Mouse (Mus musculus) cerebellum, adult 2 months (tissue): ENCODE data around the gene Pttg1ip. TPM values are rescaled to one million over a fixed set of nuclear protein-coding genes. Genes with fewer than 3 reads are reported as not detected.

Source experiments
- DNase-seq, 2 experiments: peaks; one replicate each; pipeline ENCODE4 v3.0.0; 2021
- H3K27ac ChIP-seq: fragments of 200-500 bp; 2 replicates; pipeline ENCODE4 v1.5.1; 2012; ENCODE audit warnings: low read length, control low read depth, inconsistent platforms; ENCODE audit not compliant: insufficient read depth
- H3K27me3 ChIP-seq: fragments of 200-500 bp; 2 replicates; pipeline ENCODE4 v1.6.1; 2012; ENCODE audit warnings: inconsistent platforms, mild to moderate bottlenecking, low read length, moderate library complexity; ENCODE audit not compliant: control insufficient read depth, insufficient read depth
- H3K4me1 ChIP-seq: fragments of 200-500 bp; 2 replicates; pipeline ENCODE4 v1.6.1; 2011; ENCODE audit warnings: low read length; ENCODE audit not compliant: control insufficient read depth, insufficient read depth
- H3K4me3 ChIP-seq: fragments of 200-500 bp; replicated peaks from 2 replicates; pipeline ENCODE3; 2011; ENCODE audit warnings: mild to moderate bottlenecking, low read depth, low read length, control low read depth; ENCODE audit not compliant: insufficient read depth
- CTCF ChIP-seq: fragments of 200-500 bp; IDR thresholded peaks from 2 replicates; pipeline ENCODE4 v1.5.1; 2011; ENCODE audit warnings: low read depth, mild to moderate bottlenecking, control low read depth, low read length, moderate library complexity, borderline replicate concordance; ENCODE audit not compliant: insufficient read depth
- POLR2A ChIP-seq: fragments of 200-500 bp; IDR thresholded peaks from 2 replicates; pipeline ENCODE4 v1.6.1; 2011; ENCODE audit warnings: low read length, control low read depth, borderline replicate concordance; ENCODE audit not compliant: insufficient read depth
- WGBS: fragments of 180-500 bp; shearing (Covaris S2); methylation state at CpG from one replicate; pipeline ENCODE4 v1.1.7; 2018; 5-methylcytosine and 5-hydroxymethylcytosine counted together
- polyA plus RNA-seq: library from polyadenylated mRNA; depleted of rRNA; stranded (reverse); fragments of >200 nt; gene quantifications from 2 replicates; pipeline ENCODE4 v1.2.3, GENCODE M21; 2012

Gene Pttg1ip
- polyA plus RNA-seq, 1 experiment: 118 TPM

DNA sequence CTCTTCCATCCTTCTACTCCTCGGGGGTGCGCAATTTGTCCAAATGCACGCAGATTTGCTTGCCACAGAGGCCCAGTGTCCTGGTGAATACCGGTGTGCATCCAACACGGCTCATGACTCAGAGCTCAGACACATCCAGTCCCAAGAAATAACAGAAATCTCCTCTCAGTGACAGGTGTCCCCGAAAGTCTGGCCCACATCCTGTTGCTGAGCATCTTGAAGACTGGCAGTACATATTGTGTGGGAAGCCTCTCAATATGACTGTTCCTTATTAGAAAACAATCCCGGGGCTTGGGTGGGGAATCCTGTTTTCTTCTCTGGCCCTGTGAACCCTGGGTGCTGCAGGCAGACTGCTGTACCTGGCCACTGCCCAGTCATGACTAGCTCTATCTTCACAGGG is 24.9 kb upstream of the Pttg1ip start:
- WGBS: 83% methylated on average over 7 of the region's 7 CpGs
- DNase-seq: no peak
- H3K27me3 ChIP-seq: no peaks in the 10 kb centered on the region
- H3K27ac ChIP-seq: no peak overlapping the region
- TF ChIP-seq CTCF (no peak), POLR2A (no peak)
- H3K4me1 ChIP-seq: no peaks in the 10 kb centered on the region
- no peak overlapping the region for H3K4me3 ChIP-seq

DNA sequence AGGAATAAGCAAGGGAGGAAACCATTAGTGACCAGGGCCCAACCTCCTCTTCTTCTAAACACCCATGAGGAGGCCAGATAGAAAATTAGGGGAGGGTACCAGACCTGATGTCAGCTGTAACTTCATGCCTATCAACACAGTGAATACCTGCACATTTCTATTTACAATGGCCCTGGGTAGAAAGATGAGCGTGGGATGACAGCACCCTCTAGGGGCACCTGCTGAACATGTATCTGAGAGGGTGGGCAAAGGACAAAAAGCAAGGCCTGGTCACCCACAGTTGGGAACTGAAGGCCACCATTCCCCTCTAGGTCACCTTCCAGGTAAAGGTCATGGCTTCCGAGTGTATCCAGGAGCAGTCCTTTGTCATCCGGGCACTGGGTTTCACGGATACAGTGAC is 23.9 kb upstream of the Pttg1ip start:
- no peak for TF ChIP-seq POLR2A
- peak; percentile 64; the same call in 1 of the 2 replicates for TF ChIP-seq CTCF
- DNase-seq: no peak
- Histone ChIP-seq H3K4me1 (no peaks in the 10 kb centered on the region), H3K4me3 (no peak overlapping the region), H3K27me3 (no peaks in the 10 kb centered on the region), H3K27ac (no peak overlapping the region)
- WGBS: 89% methylated on average over 4 of the region's 4 CpGs

DNA sequence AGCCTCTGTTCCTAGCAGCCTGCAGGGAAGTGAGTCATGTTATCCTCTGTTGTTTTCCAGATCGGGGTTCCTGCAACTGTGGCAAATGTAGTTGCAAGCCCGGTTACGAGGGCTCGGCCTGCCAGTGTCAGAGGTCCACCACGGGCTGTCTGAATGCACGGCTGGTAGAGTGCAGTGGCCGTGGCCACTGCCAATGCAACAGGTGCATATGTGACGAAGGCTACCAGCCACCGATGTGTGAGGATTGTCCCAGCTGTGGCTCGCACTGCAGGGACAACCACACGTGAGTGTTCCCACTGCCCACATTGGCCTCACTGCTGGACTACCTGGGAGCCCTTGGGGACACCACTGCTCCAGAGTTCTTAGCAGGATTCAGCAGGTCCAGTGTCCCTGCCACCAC is 21.4 kb upstream of the Pttg1ip start:
- WGBS: 82% methylated on average over 11 of the region's 11 CpGs
- no peak for TF ChIP-seq POLR2A
- TF ChIP-seq CTCF: no peak
- no peak for DNase-seq

DNA sequence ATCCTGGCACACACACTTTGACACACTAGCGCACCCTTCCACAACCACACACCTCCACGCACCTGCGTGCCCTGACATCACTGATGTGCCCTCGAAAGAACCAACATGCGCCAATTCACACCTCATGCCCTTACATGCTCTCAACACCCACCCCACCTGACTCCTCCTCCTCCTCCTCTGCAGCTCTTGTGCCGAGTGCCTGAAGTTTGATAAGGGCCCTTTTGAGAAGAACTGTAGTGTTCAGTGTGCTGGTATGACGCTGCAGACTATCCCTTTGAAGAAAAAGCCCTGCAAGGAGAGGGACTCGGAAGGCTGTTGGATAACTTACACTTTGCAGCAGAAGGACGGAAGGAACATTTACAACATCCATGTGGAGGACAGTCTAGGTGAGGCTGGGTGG is 20.7 kb upstream of the Pttg1ip start:
- DNase-seq: no peak
- TF ChIP-seq CTCF (no peak), POLR2A (no peak)
- no peaks in the 10 kb centered on the region for H3K27me3 ChIP-seq
- H3K27ac ChIP-seq: no peak overlapping the region
- H3K4me3 ChIP-seq: no peak overlapping the region
- no peaks in the 10 kb centered on the region for H3K4me1 ChIP-seq
- 91% methylated on average over 9 of the region's 9 CpGs for WGBS

More for the DNA sequence above, 21.4 kb upstream of the Pttg1ip start:
- no peak overlapping the region for H3K27ac ChIP-seq
- H3K27me3 ChIP-seq: no peaks in the 10 kb centered on the region
- H3K4me1 ChIP-seq: no peaks in the 10 kb centered on the region
- H3K4me3 ChIP-seq: no peak overlapping the region

DNA sequence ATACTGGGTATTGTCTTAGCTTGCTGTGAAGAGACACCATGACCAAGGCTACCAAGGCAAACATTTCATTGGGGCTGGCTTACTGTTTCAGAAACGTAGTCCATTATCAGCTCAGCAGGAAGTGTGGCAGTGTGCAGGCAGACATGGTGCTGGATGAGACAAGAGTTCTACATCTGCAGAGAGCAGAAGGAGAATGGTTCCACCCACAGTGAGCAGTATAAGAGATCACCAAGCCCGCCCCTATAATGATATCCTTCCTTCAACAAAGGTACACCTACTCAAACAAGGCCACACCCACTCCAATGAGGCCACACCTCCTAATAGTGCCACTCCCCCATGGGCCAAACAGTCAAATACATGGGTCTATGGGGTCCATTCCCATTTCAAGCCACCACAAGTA is 20.0 kb upstream of the Pttg1ip start:
- no peaks in the 10 kb centered on the region for H3K4me1 ChIP-seq
- no peaks in the 10 kb centered on the region for H3K27me3 ChIP-seq

DNA sequence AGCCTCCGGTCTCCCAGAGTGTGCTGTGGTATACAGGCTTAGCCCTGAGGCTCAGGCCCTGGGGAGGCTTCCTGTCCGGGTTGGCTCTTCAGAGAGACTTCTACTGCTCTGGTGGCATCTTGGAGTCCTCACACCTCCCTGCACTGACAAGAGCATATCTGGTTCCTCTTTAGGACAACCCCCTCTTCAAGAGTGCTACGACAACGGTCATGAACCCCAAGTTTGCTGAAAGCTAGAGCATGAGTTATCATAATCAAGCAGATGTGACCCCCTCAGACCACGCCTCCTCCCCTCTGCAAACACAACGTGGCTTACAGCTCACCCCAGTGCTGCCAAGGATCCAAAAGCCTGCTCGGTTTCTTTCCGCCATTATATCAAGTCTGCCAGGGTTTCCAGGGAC is 16.5 kb upstream of the Pttg1ip start:
- no peak for TF ChIP-seq POLR2A
- TF ChIP-seq CTCF: no peak
- Histone ChIP-seq H3K4me3 (no peak overlapping the region), H3K27me3 (no peaks in the 10 kb centered on the region), H3K27ac (no peak overlapping the region), H3K4me1 (no peaks in the 10 kb centered on the region)
- WGBS: 78% methylated on average over 8 of the region's 8 CpGs
- no peak for DNase-seq

More for the DNA sequence above, 20.0 kb upstream of the Pttg1ip start:
- WGBS: 76% methylated on average over 2 of the region's 2 CpGs
- DNase-seq: no peak
- H3K27ac ChIP-seq: no peak overlapping the region
- TF ChIP-seq CTCF: no peak
- no peak for TF ChIP-seq POLR2A
- no peak overlapping the region for H3K4me3 ChIP-seq

DNA sequence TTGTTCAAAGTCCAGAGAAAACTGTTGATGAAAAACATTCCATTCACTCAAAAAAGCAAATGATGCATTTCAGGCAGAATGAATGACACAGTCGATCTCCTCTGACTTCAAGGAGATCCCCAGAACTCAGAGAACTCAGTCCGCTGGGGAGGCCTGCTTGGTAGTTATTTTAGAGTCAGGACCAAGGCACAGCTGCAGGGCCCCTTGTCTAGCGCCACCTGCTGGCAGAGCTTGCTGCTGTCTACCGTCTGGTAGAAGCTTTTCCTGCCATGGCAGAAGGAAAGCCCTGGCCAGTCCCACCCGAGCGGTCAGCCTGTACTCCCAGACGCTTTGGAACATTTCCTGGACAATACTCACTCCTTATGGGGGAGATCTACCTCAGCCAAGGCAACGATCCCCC is 14.9 kb upstream of the Pttg1ip start:
- H3K27me3 ChIP-seq: no peaks in the 10 kb centered on the region
- WGBS: 16% methylated on average over 8 of the region's 8 CpGs
- TF ChIP-seq CTCF (peak; percentile 90), POLR2A (no peak)
- peak; percentile 81 to 87 for DNase-seq
- no peak overlapping the region for H3K4me3 ChIP-seq
- no peaks in the 10 kb centered on the region for H3K4me1 ChIP-seq
- H3K27ac ChIP-seq: no peak overlapping the region

DNA sequence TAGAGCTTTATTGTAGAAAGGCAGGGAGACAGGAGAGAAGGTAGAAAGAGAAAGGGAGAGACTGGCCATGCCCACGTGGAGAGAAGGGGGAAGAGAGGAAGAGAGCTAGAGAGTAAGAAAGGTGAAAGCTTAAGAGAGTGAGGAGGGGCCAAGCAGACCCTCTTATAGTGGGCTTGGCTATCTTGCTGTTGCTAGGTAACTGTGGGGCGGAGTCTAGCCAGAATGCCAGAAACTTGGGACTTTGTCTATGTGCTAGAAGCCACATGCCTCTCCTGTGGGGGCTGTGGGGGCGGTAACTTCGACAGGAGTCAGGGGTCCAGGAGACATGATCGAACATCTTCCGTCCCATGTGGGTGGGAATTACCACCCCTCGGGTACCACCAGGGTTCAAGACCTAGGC is 12.0 kb upstream of the Pttg1ip start:
- H3K4me3 ChIP-seq: no peak overlapping the region
- no peaks in the 10 kb centered on the region for H3K4me1 ChIP-seq
- H3K27me3 ChIP-seq: no peaks in the 10 kb centered on the region
- no peak for DNase-seq
- H3K27ac ChIP-seq: no peak overlapping the region
- TF ChIP-seq POLR2A (no peak), CTCF (no peak)
- 38% methylated on average over 7 of the region's 7 CpGs for WGBS
